Mouse (Mus musculus): ENCODE results near the gene Ovol1. TPM values are rescaled to one million over a fixed set of nuclear protein-coding genes. Genes with fewer than 3 reads are reported as not detected.

Ovol1 gene
- total RNA-seq, 1 experiment = 0.58 TPM

DNA sequence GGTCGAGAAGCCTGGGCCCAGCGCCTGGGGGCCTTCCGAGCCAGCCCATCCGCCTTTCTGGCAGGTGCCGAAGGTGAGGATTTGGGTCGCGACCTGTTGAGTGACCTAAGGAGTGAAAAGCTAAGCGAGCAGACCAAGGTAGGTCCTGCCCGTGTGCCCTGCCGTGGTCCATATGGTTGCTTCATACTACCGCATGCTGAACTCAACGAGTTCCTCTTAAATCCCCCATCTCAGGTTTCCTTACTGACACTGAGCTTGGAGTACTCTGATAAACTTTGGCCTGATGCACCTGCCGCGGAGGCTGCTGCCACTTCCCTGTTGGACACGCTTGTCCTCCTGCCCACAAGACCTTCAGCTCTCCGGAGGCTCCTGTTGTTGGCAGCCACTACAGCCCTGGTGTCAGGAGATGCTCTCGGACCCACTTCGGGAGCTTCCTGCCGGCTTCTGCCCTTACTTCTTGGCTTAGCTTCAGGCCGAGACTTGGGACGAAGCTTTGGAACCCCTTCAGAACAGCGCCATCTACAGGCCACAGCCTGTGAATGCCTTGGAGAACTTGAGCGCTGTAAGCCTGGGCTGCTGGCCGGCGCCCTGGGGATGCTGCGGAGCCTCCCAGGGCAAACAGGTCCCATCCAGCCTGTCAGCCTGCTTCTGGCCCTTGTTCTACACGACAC lies 8.2 kb upstream of the Ovol1 start:
- peaks cover 0 to 14% of the 10 kb centered on the region in 2 experiments; a peak in 2 of 4 replicates for H3K4me1 ChIP-seq (ENCODE audit: control insufficient read depth in 2 of 2, insufficient read depth in 2 of 2, low read length in 2 of 2, poor library complexity in 1 of 2)
- H3K36me3 ChIP-seq (ENCODE audit: control insufficient read depth, insufficient read depth, low read length, poor library complexity, severe bottlenecking) = peaks cover 3% of the 10 kb centered on the region; the same call in 1 of the 2 replicates
- DNase-seq (ENCODE audit: low read depth, low spot score) = peak; percentile 87
- peak overlapping the region; percentile 77 to 83 for H3K4me3 ChIP-seq (ENCODE audit: insufficient read depth in 1 of 2, low read depth in 1 of 2, low read length in 2 of 2, poor library complexity in 1 of 2, severe bottlenecking in 1 of 2)
- TF ChIP-seq CHD2 (IDR thresholded peaks at IDR 0.05; ENCODE audit: low read depth, low read length) (no peak), MAFK (IDR thresholded peaks at IDR 0.05; ENCODE audit: insufficient read depth, low read depth, low read length) (no peak), ZC3H11A (IDR thresholded peaks at IDR 0.05; ENCODE audit: borderline replicate concordance, low read depth, low read length) (no peak), ZNF384 (IDR thresholded peaks at IDR 0.05; ENCODE audit: low read depth, low read length) (no peak), HCFC1 (IDR thresholded peaks at IDR 0.05; ENCODE audit: borderline replicate concordance, insufficient read depth, low read length) (peak; percentile 68; the same call in 1 of the 2 replicates)
- no peak overlapping the region for H3K27ac ChIP-seq (ENCODE audit: insufficient read depth, low read depth, low read length, poor library complexity, severe bottlenecking)
- peak overlapping the region; percentile 85 for H3K9ac ChIP-seq (ENCODE audit: insufficient read depth, low read depth, low read length, poor library complexity, severe bottlenecking)
- no peaks in the 10 kb centered on the region for H3K9me3 ChIP-seq (ENCODE audit: control insufficient read depth, insufficient read depth, low read depth, low read length)
- in situ Hi-C loops (cut with MboI; ENCODE audit: low sequenced_read_pairs in 2 of 2, unreplicated experiment in 2 of 2) = no loop called here

DNA sequence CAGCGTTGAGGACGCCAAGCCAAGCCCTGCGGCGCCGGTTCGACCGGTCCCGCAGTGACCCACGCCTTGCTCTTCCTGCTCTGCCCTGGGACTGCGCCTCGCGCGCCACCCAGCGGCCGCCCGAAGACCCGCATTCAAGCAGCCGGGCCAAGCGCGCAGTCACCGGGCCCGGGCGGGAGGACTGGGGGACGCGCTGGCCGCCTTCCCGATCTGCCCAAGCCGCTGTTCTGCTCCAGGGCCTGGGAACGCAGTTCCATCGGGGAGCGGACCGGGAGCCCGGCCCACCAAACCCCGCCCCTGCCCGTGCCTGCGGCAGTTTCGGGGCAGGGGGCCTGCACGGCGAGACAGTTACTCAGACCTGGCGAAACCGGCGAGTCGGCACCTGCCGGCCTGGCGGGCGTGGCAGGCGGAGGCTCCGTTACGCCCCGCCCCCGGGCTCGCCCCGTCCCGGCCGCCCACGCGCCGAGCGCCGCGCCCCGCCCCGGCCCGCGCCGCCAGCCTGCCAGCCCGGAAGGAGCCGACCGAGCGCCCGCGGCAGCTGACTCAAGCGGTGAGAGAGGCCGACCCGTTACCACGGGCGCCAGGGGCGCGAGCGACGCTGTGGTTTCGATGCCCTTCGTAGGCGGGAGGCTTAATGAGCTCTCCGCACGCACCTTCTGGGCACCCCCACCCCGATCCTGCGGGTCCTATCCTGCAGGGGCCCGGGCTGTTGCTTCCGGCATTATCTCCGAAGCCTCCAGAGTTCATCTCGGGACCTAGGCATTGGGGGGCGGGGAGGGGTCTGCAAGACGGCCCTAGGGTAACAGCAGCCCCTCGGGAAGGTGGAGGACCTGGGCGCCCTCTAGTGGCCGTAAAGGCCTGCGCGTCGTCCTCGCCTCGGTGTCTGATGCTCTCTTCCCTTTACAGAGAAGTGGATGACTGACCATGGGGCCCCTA lies 7.4 kb upstream of the Ovol1 start, which contains the start of gene Ap5b1:
TSS of gene Ap5b1 (plus strand) at position 492 of the 936 bp plus-strand sequence.
- H3K4me3 ChIP-seq (ENCODE audit: insufficient read depth in 1 of 2, low read depth in 1 of 2, low read length in 2 of 2, poor library complexity in 1 of 2, severe bottlenecking in 1 of 2) = peak within 1 kb of the TSS; percentile 77 to 83
- peaks cover 0 to 13% of the 10 kb centered on the region in 2 experiments; a peak in 2 of 4 replicates for H3K4me1 ChIP-seq (ENCODE audit: control insufficient read depth in 2 of 2, insufficient read depth in 2 of 2, low read length in 2 of 2, poor library complexity in 1 of 2)
- DNase-seq (ENCODE audit: low read depth, low spot score) = peak; percentile 79
- H3K9me3 ChIP-seq (ENCODE audit: control insufficient read depth, insufficient read depth, low read depth, low read length) = no peaks in the 10 kb centered on the region
- H3K27ac ChIP-seq (ENCODE audit: insufficient read depth, low read depth, low read length, poor library complexity, severe bottlenecking) = peak within 1 kb of the TSS; percentile 86
- TF ChIP-seq CHD2 (IDR thresholded peaks at IDR 0.05; ENCODE audit: low read depth, low read length) (no peak), HCFC1 (IDR thresholded peaks at IDR 0.05; ENCODE audit: borderline replicate concordance, insufficient read depth, low read length) (peak; percentile 26; the same call in 1 of the 2 replicates)
- in situ Hi-C loops (cut with MboI; ENCODE audit: low sequenced_read_pairs in 2 of 2, unreplicated experiment in 2 of 2) = no loop called here
- peaks cover 3% of the 10 kb centered on the region; the same call in 1 of the 2 replicates for H3K36me3 ChIP-seq (ENCODE audit: control insufficient read depth, insufficient read depth, low read length, poor library complexity, severe bottlenecking)
- peak within 1 kb of the TSS; percentile 85 for H3K9ac ChIP-seq (ENCODE audit: insufficient read depth, low read depth, low read length, poor library complexity, severe bottlenecking)

DNA sequence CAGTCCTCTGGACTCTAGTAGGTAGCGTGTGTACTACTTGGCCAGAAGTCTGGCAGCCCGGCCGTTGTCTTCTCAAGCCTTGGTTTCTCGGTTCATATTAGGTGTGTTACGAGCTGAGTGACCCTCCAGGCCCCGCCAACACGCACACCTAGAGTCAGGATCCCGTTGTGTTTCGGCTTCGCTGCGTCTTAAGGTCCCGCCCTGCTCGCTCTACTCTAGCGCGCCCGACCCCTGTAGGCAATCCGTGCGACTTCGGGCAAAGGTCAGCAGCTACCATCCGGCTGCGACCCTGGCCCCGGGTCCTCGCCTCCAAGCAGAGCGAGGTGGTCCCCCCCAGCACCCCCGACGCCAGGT lies 6.7 kb upstream of the Ovol1 start:
- peaks cover 3% of the 10 kb centered on the region; the same call in 1 of the 2 replicates for H3K36me3 ChIP-seq (ENCODE audit: control insufficient read depth, insufficient read depth, low read length, poor library complexity, severe bottlenecking)
- H3K9ac ChIP-seq (ENCODE audit: insufficient read depth, low read depth, low read length, poor library complexity, severe bottlenecking) = peak overlapping the region; percentile 85
- no peaks in the 10 kb centered on the region for H3K9me3 ChIP-seq (ENCODE audit: control insufficient read depth, insufficient read depth, low read depth, low read length)
- peak overlapping the region; percentile 86 for H3K27ac ChIP-seq (ENCODE audit: insufficient read depth, low read depth, low read length, poor library complexity, severe bottlenecking)
- in situ Hi-C loops (cut with MboI; ENCODE audit: low sequenced_read_pairs in 2 of 2, unreplicated experiment in 2 of 2) = no loop called here
- peaks cover 0 to 8% of the 10 kb centered on the region in 2 experiments; a peak in 2 of 4 replicates for H3K4me1 ChIP-seq (ENCODE audit: control insufficient read depth in 2 of 2, insufficient read depth in 2 of 2, low read length in 2 of 2, poor library complexity in 1 of 2)
- TF ChIP-seq MAFK (IDR thresholded peaks at IDR 0.05; ENCODE audit: insufficient read depth, low read depth, low read length) = no peak
- no peak for TF ChIP-seq HCFC1 (IDR thresholded peaks at IDR 0.05; ENCODE audit: borderline replicate concordance, insufficient read depth, low read length)
- no peak for TF ChIP-seq ZNF384 (IDR thresholded peaks at IDR 0.05; ENCODE audit: low read depth, low read length)
- TF ChIP-seq CHD2 (IDR thresholded peaks at IDR 0.05; ENCODE audit: low read depth, low read length) = no peak
- TF ChIP-seq ZC3H11A (IDR thresholded peaks at IDR 0.05; ENCODE audit: borderline replicate concordance, low read depth, low read length) = no peak
- no peak for DNase-seq (ENCODE audit: low read depth, low spot score)
- H3K4me3 ChIP-seq (ENCODE audit: insufficient read depth in 1 of 2, low read depth in 1 of 2, low read length in 2 of 2, poor library complexity in 1 of 2, severe bottlenecking in 1 of 2) = peak overlapping the region; percentile 77 to 83

DNA sequence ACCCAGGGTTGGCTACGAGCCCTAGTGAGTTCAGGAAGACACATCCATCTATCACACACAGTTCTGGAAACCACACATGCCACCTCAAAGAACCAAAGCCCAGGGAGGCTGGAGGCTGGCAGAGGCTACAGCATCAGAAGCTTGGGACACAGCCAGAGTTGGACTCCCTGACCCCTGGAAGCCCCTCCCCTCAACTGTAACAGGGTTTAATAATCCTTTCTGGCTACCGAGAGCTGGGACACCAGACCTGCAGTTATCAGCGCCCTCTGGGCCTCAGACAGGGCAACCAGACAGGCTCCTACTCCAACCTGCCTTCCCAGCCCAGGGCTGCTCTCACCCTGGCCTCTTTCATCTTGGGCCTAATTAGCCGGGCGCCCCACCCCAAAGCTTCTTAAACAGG lies 5.9 kb upstream of the Ovol1 start:
- in situ Hi-C loops (cut with MboI; ENCODE audit: low sequenced_read_pairs in 2 of 2, unreplicated experiment in 2 of 2) = no loop called here
- Histone ChIP-seq H3K9ac (ENCODE audit: insufficient read depth, low read depth, low read length, poor library complexity, severe bottlenecking) (no peak overlapping the region), H3K27ac (ENCODE audit: insufficient read depth, low read depth, low read length, poor library complexity, severe bottlenecking) (no peak overlapping the region), H3K4me3 (ENCODE audit: insufficient read depth in 1 of 2, low read depth in 1 of 2, low read length in 2 of 2, poor library complexity in 1 of 2, severe bottlenecking in 1 of 2) (no peak overlapping the region; a peak in 1 of 4 replicates), H3K9me3 (ENCODE audit: control insufficient read depth, insufficient read depth, low read depth, low read length) (no peaks in the 10 kb centered on the region), H3K36me3 (ENCODE audit: control insufficient read depth, insufficient read depth, low read length, poor library complexity, severe bottlenecking) (peaks cover 3% of the 10 kb centered on the region; the same call in 1 of the 2 replicates), H3K4me1 (ENCODE audit: control insufficient read depth in 2 of 2, insufficient read depth in 2 of 2, low read length in 2 of 2, poor library complexity in 1 of 2) (peaks cover 0 to 8% of the 10 kb centered on the region in 2 experiments; a peak in 2 of 4 replicates)
- DNase-seq (ENCODE audit: low read depth, low spot score) = no peak
- TF ChIP-seq ZC3H11A (IDR thresholded peaks at IDR 0.05; ENCODE audit: borderline replicate concordance, low read depth, low read length) (no peak), MAFK (IDR thresholded peaks at IDR 0.05; ENCODE audit: insufficient read depth, low read depth, low read length) (no peak), CHD2 (IDR thresholded peaks at IDR 0.05; ENCODE audit: low read depth, low read length) (no peak), HCFC1 (IDR thresholded peaks at IDR 0.05; ENCODE audit: borderline replicate concordance, insufficient read depth, low read length) (no peak), ZNF384 (IDR thresholded peaks at IDR 0.05; ENCODE audit: low read depth, low read length) (no peak)

Data from ES-E14 (cell line).